Mouse (Mus musculus): ENCODE data around the gene Ano7.

GRCm38 (mm10) chr1:93342648-93343503, 30.9 kb upstream of the Ano7 start, which contains the start of the genes Ppp1r7 and Pask:
- TF ChIP-seq CTCF (conservative IDR thresholded peaks at IDR 0.05; ENCODE audit: low read length) = no peak
- TF ChIP-seq NANOG (IDR thresholded peaks at IDR 0.05; ENCODE audit: borderline replicate concordance, low read length) = no peak

Data from E14TG2a.4 (cell line).